Mouse (Mus musculus) left cerebral cortex, adult 6 months (tissue): Measurements from ENCODE around the gene Uxs1. TPM values are rescaled to one million over a fixed set of nuclear protein-coding genes. Genes with fewer than 3 reads are reported as not detected.

Experiments
- long read RNA-seq, 2 experiments: library from polyadenylated mRNA; unstranded; transcript quantifications; one replicate each; pipeline ENCODE4 v2.0.0; 2019 to 2020
- polyA plus RNA-seq: library from polyadenylated mRNA; unstranded; fragments of <200 nt; fragmentation: Nextera tagmentation; gene quantifications from 2 replicates; pipeline ENCODE4 v1.2.3, GENCODE M21; 2021

Uxs1 gene
- polyA plus RNA-seq = 28.9 and 29.2 TPM in 2 replicates
- long read RNA-seq, experiment 1, full-length matches to known transcripts = 81 of 122 reads
- long read RNA-seq, experiment 1, partial matches to known transcripts = 5 of 122 reads
- long read RNA-seq, experiment 1, other reads (novel, unspliced or antisense) = 36 of 122 reads
- long read RNA-seq, experiment 2, full-length matches to known transcripts = 13 of 22 reads
- long read RNA-seq, experiment 2, partial matches to known transcripts = 3 of 22 reads
- long read RNA-seq, experiment 2, other reads (novel, unspliced or antisense) = 6 of 22 reads

DNA sequence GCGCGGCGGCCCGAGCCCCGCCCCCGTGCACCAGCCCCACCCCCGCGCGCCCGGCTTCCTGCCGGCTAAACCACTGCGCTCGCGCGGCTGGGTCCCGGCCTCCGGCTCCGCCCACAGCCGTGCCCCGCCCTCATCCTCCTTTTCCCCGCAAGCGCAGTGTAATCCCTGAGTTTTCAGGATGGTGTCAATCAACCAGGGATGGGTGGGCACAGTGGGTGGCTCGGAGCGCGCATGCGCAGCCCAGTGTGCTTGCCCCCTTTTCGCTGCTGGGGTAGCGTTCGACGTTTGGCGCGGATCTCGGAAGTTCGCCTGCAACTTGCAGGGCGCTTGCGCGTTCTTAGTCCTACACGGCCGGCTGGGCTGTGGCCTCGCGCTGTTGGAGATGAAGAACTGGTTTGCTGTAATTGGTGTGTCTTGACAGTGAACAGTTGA lies at the start of gene Uxs1:
Gene Uxs1, minus strand, starts transcription at position 38 of the 432 bp plus-strand sequence.

GRCm38 (mm10) chr1:43730491-43730924 lies 97.1 kb downstream of the Uxs1 start, which contains the start of gene 1500015O10Rik:
1500015O10Rik (plus strand) TSS chr1:43730602.

Other genes with a start within 250 kb of the Uxs1 start
- 5.8 and 16.2 TPM in 2 replicates for gene 1500015O10Rik, start 97.2 kb downstream of the Uxs1 start, polyA plus RNA-seq
- gene Tpp2, start 105.8 kb upstream of the Uxs1 start, polyA plus RNA-seq = 18.0 and 24.8 TPM in 2 replicates
- not detected in 2 replicates for gene Mettl21c, start 192.2 kb upstream of the Uxs1 start, polyA plus RNA-seq
- not detected in 2 replicates for gene Gm8251, start 234.1 kb upstream of the Uxs1 start, polyA plus RNA-seq